Mouse (Mus musculus): ENCODE measurements around the gene Ott. TPM values are rescaled to one million over a fixed set of nuclear protein-coding genes. Genes with fewer than 3 reads are reported as not detected.
"Not testable (repeated sequence)": the region's sequence is repeated elsewhere in the genome, so short reads cannot be mapped to it uniquely, and the experiment has no call there.

Ott gene
- not detected in 2 replicates for polyA plus RNA-seq (2016; fragmentation: Nextera tagmentation; extraction: Ambion mirVana)

DNA sequence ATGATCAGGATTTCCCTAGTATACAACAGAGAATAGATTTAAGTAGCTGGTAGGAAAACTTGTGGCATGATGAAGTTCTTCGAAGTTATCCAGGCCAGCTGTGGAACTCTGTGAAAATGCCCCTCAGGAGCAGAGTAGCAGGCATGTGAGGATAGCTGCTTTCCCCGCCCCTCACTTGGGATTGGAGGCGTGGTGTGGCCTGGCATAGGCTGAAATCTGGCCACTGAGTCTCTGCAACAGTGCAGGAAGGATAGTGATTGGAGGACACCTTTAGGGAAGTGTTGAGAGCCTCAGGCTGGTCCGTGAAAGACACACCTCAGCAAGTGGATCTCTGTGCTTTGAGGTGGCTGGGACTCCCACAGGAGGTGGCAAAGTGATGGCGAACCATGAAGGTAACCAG is at the start of gene Ott:
Gene Ott, plus strand, starts transcription at position 301 of the 400 bp plus-strand sequence.
- not testable (repeated sequence) for DNase-seq (ENCODE audit: low spot score); H3K27me3 ChIP-seq (replicated peaks; ENCODE audit: low read depth, poor library complexity, severe bottlenecking); H3K36me3 ChIP-seq (replicated peaks); H3K27ac ChIP-seq (replicated peaks); H3K4me1 ChIP-seq; H3K9me3 ChIP-seq; H3K4me3 ChIP-seq
- WGBS: no CpG with 5 or more reads among the region's 5 CpGs

Other genes starting within 250 kb of the Ott start
- not detected in 2 replicates for gene Luzp4, start 216.6 kb upstream of the Ott start, polyA plus RNA-seq (2016; fragmentation: Nextera tagmentation; extraction: Ambion mirVana)
- not detected in 2 replicates for gene Gm15093, start 198.1 kb downstream of the Ott start, polyA plus RNA-seq (2016; fragmentation: Nextera tagmentation; extraction: Ambion mirVana)

Data from embryonic facial prominence, embryonic 10.5 days (tissue).